Comparison of ENCODE assay signal across 10 mouse cellular contexts in the genomic region with DNA sequence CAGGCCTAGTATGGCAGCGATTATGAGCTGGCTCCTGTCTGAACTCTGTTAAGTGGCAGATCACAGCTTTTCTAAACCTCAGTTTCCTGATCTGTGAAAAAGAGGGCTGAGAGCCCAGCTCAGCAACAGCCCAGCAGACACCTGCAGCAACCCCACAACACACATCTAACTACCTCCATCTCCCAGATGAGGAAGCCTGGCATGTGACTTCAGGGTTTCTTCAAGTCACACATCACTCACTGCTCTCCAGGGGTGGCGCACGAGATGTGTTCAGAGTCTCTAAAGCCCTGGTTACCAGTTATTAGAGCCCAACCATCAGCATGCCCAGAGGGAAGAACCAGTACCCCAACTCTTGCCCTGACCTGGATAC. TPM values are rescaled to one million over a fixed set of nuclear protein-coding genes. Genes with fewer than 3 reads are reported as not detected.
DNase-seq lines count a peak whose midpoint lies in the region; ATAC-seq and TF ChIP-seq lines count a peak whose summit lies in the region.
"Had no signal": no experiment of that assay in that cellular context is flagged by ENCODE, and none has a peak within 500 bp of the region (broad histone marks: within the 10 kb centered on the region; RNA-seq: fewer than 3 reads in every experiment).

No protein-coding gene starts in this region.

- peak overlapping the region; percentile 52; the same call in 1 of the 2 replicates for H3K4me3 ChIP-seq in lung, embryonic 15.5 days
- no peak overlapping the region for H3K4me3 ChIP-seq in lung, adult 2 months (replicated peaks; ENCODE audit: extremely low read depth, low read depth, low read length)
- 0 out of 2 replicates have a peak overlapping the region, but pooled peaks have one; percentile 37 for H3K4me3 ChIP-seq in forebrain, embryonic 14.5 days (ENCODE audit: low read depth, low read length)
- peak overlapping the region; percentile 78 for H3K4me3 ChIP-seq in limb, embryonic 13.5 days

- peak overlapping the region; percentile 83; the same call in 1 of the 2 replicates for H3K27ac ChIP-seq in lung, embryonic 15.5 days
- 0 out of 2 replicates have a peak overlapping the region, but pooled peaks have one; percentile 0 for H3K27ac ChIP-seq in forebrain, embryonic 14.5 days (ENCODE audit: low read depth, low read length)
- H3K27ac ChIP-seq in limb, embryonic 13.5 days: peak overlapping the region; percentile 95; the same call in 1 of the 2 replicates

- no peak for DNase-seq in lung, adult 2 months
- no peak for DNase-seq in forebrain, embryonic 14.5 days (ENCODE audit: low spot score)
- peak; percentile 62 for DNase-seq in thymus, postnatal 0 days (ENCODE audit: low spot score)
- no peak for DNase-seq in testis, postnatal 14 days (ENCODE audit: low spot score)
- DNase-seq in cerebellum, postnatal 10 days: no peak
- no peak for DNase-seq in ovary, postnatal 36 days (ENCODE audit: low spot score)
- DNase-seq: layer of hippocampus, postnatal 36 days; right cerebral cortex, postnatal 14 days had no signal

- no peaks in the 10 kb centered on the region for H3K27me3 ChIP-seq in lung, embryonic 15.5 days
- no peaks in the 10 kb centered on the region for H3K27me3 ChIP-seq in forebrain, embryonic 14.5 days (replicated peaks; ENCODE audit: control insufficient read depth, insufficient read depth, low read length)
- no peaks in the 10 kb centered on the region for H3K27me3 ChIP-seq in limb, embryonic 13.5 days

- TF ChIP-seq POLR2A in lung, adult 2 months (IDR thresholded peaks at IDR 0.05; ENCODE audit: borderline replicate concordance, extremely low read depth, low read depth, low read length): no peak

- ATAC-seq in lung, embryonic 15.5 days (ENCODE audit: borderline replicate concordance, extremely low read depth, low FRiP score, low TSS enrichment): no peak
- no peak for ATAC-seq in forebrain, embryonic 14.5 days
- ATAC-seq in limb, embryonic 13.5 days (ENCODE audit: low FRiP score, low read depth): no peak

- peaks cover 48% of the 10 kb centered on the region for H3K4me1 ChIP-seq in lung, embryonic 15.5 days
- H3K4me1 ChIP-seq in lung, adult 2 months (ENCODE audit: control insufficient read depth, insufficient read depth, low read length): peaks cover 15% of the 10 kb centered on the region
- H3K4me1 ChIP-seq in forebrain, embryonic 14.5 days (ENCODE audit: control insufficient read depth, insufficient read depth, low read length): peaks cover 27% of the 10 kb centered on the region
- peaks cover 66% of the 10 kb centered on the region for H3K4me1 ChIP-seq in limb, embryonic 13.5 days

- H3K9me3 ChIP-seq in lung, embryonic 15.5 days: no peaks in the 10 kb centered on the region
- H3K9me3 ChIP-seq in forebrain, embryonic 14.5 days (replicated peaks; ENCODE audit: control insufficient read depth, low read length): no peaks in the 10 kb centered on the region
- no peaks in the 10 kb centered on the region for H3K9me3 ChIP-seq in limb, embryonic 13.5 days

- H3K36me3 ChIP-seq in lung, embryonic 15.5 days: no peaks in the 10 kb centered on the region
- H3K36me3 ChIP-seq in forebrain, embryonic 14.5 days (ENCODE audit: control insufficient read depth, insufficient read depth, low read length): peaks cover 9% of the 10 kb centered on the region; the same call in 1 of the 2 replicates
- peaks cover 20% of the 10 kb centered on the region for H3K36me3 ChIP-seq in limb, embryonic 13.5 days

- H3K4me2 ChIP-seq in lung, embryonic 15.5 days: peak overlapping the region; percentile 71
- H3K4me2 ChIP-seq in forebrain, embryonic 14.5 days (ENCODE audit: low read length): peak overlapping the region; percentile 71
- peak overlapping the region; percentile 94 for H3K4me2 ChIP-seq in limb, embryonic 13.5 days (replicated peaks)

- 45% methylated on average over 3 of the region's 3 CpGs for WGBS in lung, embryonic 15.5 days
- WGBS in lung, adult 2 months: 55% methylated on average over 3 of the region's 3 CpGs
- WGBS in forebrain, embryonic 14.5 days: 44% methylated on average over 3 of the region's 3 CpGs
- WGBS in limb, embryonic 13.5 days: 34% methylated on average over 3 of the region's 3 CpGs

- peak overlapping the region; percentile 51 for H3K9ac ChIP-seq in lung, embryonic 15.5 days
- peak overlapping the region; percentile 72 for H3K9ac ChIP-seq in forebrain, embryonic 14.5 days (ENCODE audit: low read length)
- peak overlapping the region; percentile 90 for H3K9ac ChIP-seq in limb, embryonic 13.5 days

- TF ChIP-seq CTCF in lung, adult 2 months (IDR thresholded peaks at IDR 0.05; ENCODE audit: insufficient read depth, low read length): no peak

RNA-seq across cellular contexts. Expression of a gene that starts 1.5 kb away (rescaled TPM):
- 32.2 and 34.1 TPM in 2 replicates for polyA plus RNA-seq in lung, embryonic 15.5 days (2015; fragmentation: Nextera tagmentation; extraction: Ambion mirVana)
- 76.0 and 98.5 TPM in 2 replicates for polyA plus RNA-seq in lung, adult 2 months (2012; rRNA removed)
- 8.0 and 12.0 TPM in 2 replicates for polyA plus RNA-seq in forebrain, embryonic 14.5 days (2014; fragmentation: Nextera tagmentation; extraction: Ambion mirVana)
- polyA plus RNA-seq in limb, embryonic 13.5 days (2015; fragmentation: Nextera tagmentation; extraction: Ambion mirVana): 69.7 and 76.0 TPM in 2 replicates
- polyA plus RNA-seq in thymus, postnatal 0 days (2015; fragmentation: Nextera tagmentation; extraction: Ambion mirVana): 29.8 and 34.7 TPM in 2 replicates

Comparison
In these comparisons a context has a peak if more than half of its experiments do, and no peak if none do; other contexts are left out.
1. H3K27ac ChIP-seq: peak in every context shown above with its lines; median percentile 95 in limb, embryonic 13.5 days; 83 in lung, embryonic 15.5 days; 0 in forebrain, embryonic 14.5 days.